Mouse (Mus musculus): Measurements from ENCODE around the gene Olfr218.
"Not testable (repeated sequence)": the region's sequence is repeated elsewhere in the genome, so short reads cannot be mapped to it uniquely, and the experiment has no call there.

Gene Olfr218

GRCm38 (mm10) chr1:173197508-173197907 is at the start of gene Olfr218:
Gene Olfr218 (plus strand): TSS chr1:173197808.
- DNase-seq (ENCODE audit: low read depth, low spot score), result no peak

GRCm38 (mm10) chr1:173174154-173174842 is 23.3 kb upstream of the Olfr218 start:
- no peak for DNase-seq (ENCODE audit: low read depth, low spot score)

- no peak for DNase-seq (ENCODE audit: low read depth, low spot score)
Measured at GRCm38 (mm10) chr1:173190540-173190939, 7.1 kb upstream of the Olfr218 start, which contains the start of gene Olfr1406. Gene Olfr1406 (minus strand): TSS chr1:173190640.

- DNase-seq (ENCODE audit: low read depth, low spot score), result no peak
Measured at GRCm38 (mm10) chr1:173192059-173192458, 5.5 kb upstream of the Olfr218 start.

- no peak for DNase-seq (ENCODE audit: low read depth, low spot score)
Measured at GRCm38 (mm10) chr1:173196359-173196758, 1.2 kb upstream of the Olfr218 start.

GRCm38 (mm10) chr1:173212092-173212491 is 14.5 kb downstream of the Olfr218 start, which contains the start of gene Olfr1404:
Gene Olfr1404 (plus strand): TSS chr1:173212392.
- DNase-seq (ENCODE audit: low read depth, low spot score), result no peak

GRCm38 (mm10) chr1:173216481-173216880 is 18.9 kb downstream of the Olfr218 start:
- DNase-seq (ENCODE audit: low read depth, low spot score), result no peak

GRCm38 (mm10) chr1:173227081-173227480 is 29.5 kb downstream of the Olfr218 start, which contains the start of gene Fcer1a:
Gene Fcer1a (minus strand): TSS chr1:173227214.
- DNase-seq (ENCODE audit: low read depth, low spot score), result no peak

GRCm38 (mm10) chr1:173237004-173237403 is 39.4 kb downstream of the Olfr218 start:
- DNase-seq (ENCODE audit: low read depth, low spot score), result not testable (repeated sequence)

- DNase-seq (ENCODE audit: low read depth, low spot score), result no peak
Measured at GRCm38 (mm10) chr1:173249888-173250287, 52.3 kb downstream of the Olfr218 start.

Measured in mesoderm, embryonic 11.5 days (tissue).